Mouse (Mus musculus) neural tube, embryonic 11.5 days (tissue): ENCODE data around the gene Thg1l. TPM values are rescaled to one million over a fixed set of nuclear protein-coding genes. Genes with fewer than 3 reads are reported as not detected.

ENCODE experiments used
- ATAC-seq: fragments of 200-750 bp; cut with Nextera tagmentation; 2 replicates; pipeline ENCODE4 v1.8.0; 2017; ENCODE audit warnings: moderate number of reproducible peaks, mild to moderate bottlenecking, moderate TSS enrichment, moderate library complexity; ENCODE audit not compliant: insufficient read depth, low FRiP score, low TSS enrichment
- DNase-seq: peaks from one replicate; pipeline ENCODE4 v3.0.0-alpha.2; 2015; ENCODE audit warnings: low spot score
- H3K27ac ChIP-seq: fragments of 300-500 bp; sonication (generic); 2 replicates; pipeline ENCODE4 v1.5.1; 2014; ENCODE audit warnings: low read depth, mild to moderate bottlenecking, low read length
- H3K27me3 ChIP-seq: fragments of 300-500 bp; sonication (generic); 2 replicates; pipeline ENCODE4 v1.6.1; 2014; ENCODE audit warnings: mild to moderate bottlenecking, low read length, mixed read lengths; ENCODE audit not compliant: control insufficient read depth, insufficient read depth
- H3K36me3 ChIP-seq: fragments of 300-500 bp; sonication (generic); 2 replicates; pipeline ENCODE4 v1.6.1; 2014; ENCODE audit warnings: mild to moderate bottlenecking, low read length, moderate library complexity, mixed read lengths; ENCODE audit not compliant: control insufficient read depth, insufficient read depth
- H3K4me1 ChIP-seq: fragments of 300-500 bp; sonication (generic); 2 replicates; pipeline ENCODE4 v1.6.1; 2014; ENCODE audit warnings: low read length, mixed read lengths; ENCODE audit not compliant: control insufficient read depth, insufficient read depth
- H3K4me2 ChIP-seq: fragments of 300-500 bp; sonication (generic); 2 replicates; pipeline ENCODE4 v1.6.1; 2014; ENCODE audit warnings: low read depth, mild to moderate bottlenecking, moderate library complexity
- H3K4me3 ChIP-seq: fragments of 300-500 bp; sonication (generic); 2 replicates; pipeline ENCODE4 v1.5.1; 2014; ENCODE audit warnings: low read depth, low read length
- H3K9ac ChIP-seq: fragments of 300-500 bp; sonication (generic); 2 replicates; pipeline ENCODE4 v1.6.1; 2014; ENCODE audit warnings: mild to moderate bottlenecking, low read length
- H3K9me3 ChIP-seq: fragments of 300-500 bp; sonication (generic); 2 replicates; pipeline ENCODE4 v1.6.1; 2016; ENCODE audit warnings: low read length; ENCODE audit not compliant: control insufficient read depth
- WGBS: fragments of 180-500 bp; shearing (Covaris S2); extraction: QIAGEN DNeasy Blood & Tissue Kit; methylation state at CpG from one replicate; pipeline ENCODE4 v1.1.7; 2014; 5-methylcytosine and 5-hydroxymethylcytosine counted together
- polyA plus RNA-seq: library from polyadenylated mRNA; unstranded; fragments of >200 nt; fragmentation: Nextera tagmentation; extraction: Ambion mirVana; gene quantifications from 2 replicates; pipeline ENCODE4 v1.2.1, GENCODE M21; 2014

Thg1l gene
- polyA plus RNA-seq, 1 experiment from 2014 or later = 14.1 TPM

GRCm38 (mm10) chr11:45906109-45906786 is 49.0 kb downstream of the Thg1l start:
- no peak overlapping the region for H3K4me3 ChIP-seq
- no peak overlapping the region for H3K4me2 ChIP-seq
- 92% methylated on average over 8 of the region's 8 CpGs for WGBS
- no peak overlapping the region for H3K9ac ChIP-seq
- no peaks in the 10 kb centered on the region for H3K27me3 ChIP-seq
- no peak overlapping the region for H3K27ac ChIP-seq
- H3K4me1 ChIP-seq = no peaks in the 10 kb centered on the region
- no peak for ATAC-seq
- DNase-seq = no peak
- H3K36me3 ChIP-seq = peaks cover 13% of the 10 kb centered on the region
- no peaks in the 10 kb centered on the region for H3K9me3 ChIP-seq

GRCm38 (mm10) chr11:45900233-45901015 is 54.9 kb downstream of the Thg1l start:
- DNase-seq (no peak), ATAC-seq (no peak)
- Histone ChIP-seq H3K4me1 (no peaks in the 10 kb centered on the region), H3K4me3 (no peak overlapping the region), H3K27ac (no peak overlapping the region), H3K36me3 (peaks cover 4% of the 10 kb centered on the region), H3K27me3 (no peaks in the 10 kb centered on the region), H3K4me2 (no peak overlapping the region), H3K9ac (no peak overlapping the region), H3K9me3 (no peaks in the 10 kb centered on the region)
- WGBS = 76% methylated on average over 11 of the region's 11 CpGs

GRCm38 (mm10) chr11:45897392-45897791 is 57.9 kb downstream of the Thg1l start:
- Histone ChIP-seq H3K27me3 (no peaks in the 10 kb centered on the region), H3K9me3 (no peaks in the 10 kb centered on the region), H3K4me3 (no peak overlapping the region), H3K4me1 (no peaks in the 10 kb centered on the region), H3K36me3 (peaks cover 7% of the 10 kb centered on the region), H3K27ac (no peak overlapping the region), H3K9ac (no peak overlapping the region), H3K4me2 (no peak overlapping the region)
- DNase-seq (no peak), ATAC-seq (no peak)
- WGBS = 88% methylated on average over 2 of the region's 2 CpGs

Other genes starting within 250 kb of the Thg1l start
- 67.7 and 68.8 TPM in 2 replicates for gene Clint1, start 103.4 kb downstream of the Thg1l start, polyA plus RNA-seq
- gene Lsm11, start 10.6 kb downstream of the Thg1l start, polyA plus RNA-seq = 11.3 and 11.5 TPM in 2 replicates
- gene Sox30, start 24.8 kb upstream of the Thg1l start, polyA plus RNA-seq = 0.09 and 0.26 TPM in 2 replicates
- gene Gm12166, start 96.8 kb upstream of the Thg1l start, polyA plus RNA-seq = 3.3 TPM in 2 replicates
- gene Adam19, start 100.5 kb upstream of the Thg1l start, polyA plus RNA-seq = 17.7 and 20.0 TPM in 2 replicates
- 0.64 and 0.69 TPM in 2 replicates for gene Nipal4, start 211.0 kb upstream of the Thg1l start, polyA plus RNA-seq